Mouse (Mus musculus) heart, postnatal 4 days (tissue): ENCODE data around the gene Best2. TPM values are rescaled to one million over a fixed set of nuclear protein-coding genes. Genes with fewer than 3 reads are reported as not detected.

Experiments
- DNase-seq: peaks from one replicate; pipeline ENCODE4 v3.0.0; 2021
- microRNA-seq, 2 experiments: library from miRNA; unstranded; fragments of <30 nt; microRNA quantifications; one replicate each; pipeline ENCODE4 v1.2.0; 2021 to 2022
- total RNA-seq, 2 experiments: library from RNA; stranded (reverse); gene quantifications; 2 replicates each; pipeline ENCODE4 v1.2.3; 2021

The Best2 gene
- total RNA-seq, 2 experiments from 2014 or later = not detected

- DNase-seq = no peak
Observed at GRCm38 (mm10) chr8:84966603-84967002, 47.7 kb downstream of the Best2 start.

DNA sequence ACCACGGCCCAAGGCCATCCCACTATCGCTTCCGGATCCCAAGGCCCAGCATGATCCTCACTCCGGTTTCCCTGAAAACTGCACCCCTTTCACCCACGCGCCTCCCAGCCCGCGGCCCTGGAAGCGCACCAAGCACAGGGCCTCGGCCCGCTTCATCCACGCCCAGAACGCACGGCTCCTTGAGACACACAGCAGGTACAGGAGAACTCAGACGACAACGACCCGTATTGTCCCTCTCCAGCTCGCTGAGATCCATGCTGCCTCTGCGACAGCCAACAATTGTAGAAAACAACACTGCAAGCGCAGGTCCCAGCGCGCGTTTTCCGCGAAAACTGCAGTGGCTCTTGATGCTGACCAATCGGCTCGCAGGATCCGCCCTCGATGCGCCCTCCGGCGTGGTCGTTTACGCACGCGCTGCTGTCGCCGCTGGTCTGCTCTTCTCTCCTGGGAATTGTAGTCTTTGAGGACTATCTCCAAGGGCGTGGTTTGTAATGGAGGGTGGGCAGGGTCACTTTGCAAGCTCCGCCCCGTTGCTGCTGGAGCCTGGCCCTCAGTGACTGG, 48.5 kb downstream of the Best2 start:
- peak; percentile 93 for DNase-seq

DNA sequence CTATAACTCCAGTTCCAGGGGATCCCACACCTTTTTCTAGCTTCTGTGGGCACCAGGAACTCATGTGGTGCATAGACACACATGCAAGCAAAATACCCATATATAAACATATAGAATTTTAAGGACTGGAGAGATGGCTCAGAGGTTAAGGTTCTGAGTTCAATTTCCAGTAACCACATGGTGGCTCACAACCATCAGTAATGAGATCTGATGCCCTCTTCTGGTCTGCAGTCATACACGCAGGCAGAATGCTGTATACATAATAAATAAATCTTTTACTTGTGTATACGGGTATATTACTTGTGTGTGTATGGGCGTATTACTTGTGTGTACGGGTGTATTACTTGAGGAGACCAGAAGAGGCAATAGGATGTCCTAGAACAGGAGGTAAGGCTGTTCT, 50.4 kb downstream of the Best2 start:
- DNase-seq = no peak

- peak; percentile 50 for DNase-seq
Observed at GRCm38 (mm10) chr8:84959811-84960210, 54.5 kb downstream of the Best2 start.

Small RNA genes lying within 50 kb of the gene (microRNA-seq; reads per million reads assigned to microRNA genes)
- 2.8 to 2.9 reads per million in 2 experiments for gene Mir7070

Other genes with a start within 250 kb of the Best2 start
- gene Nfix, start 214.2 kb downstream of the Best2 start, total RNA-seq = 100 to 1,000 TPM; 189 to 211 TPM
- 1 to 10 TPM; 3.4 to 3.6 TPM for gene Dand5, start 191.7 kb downstream of the Best2 start, total RNA-seq
- 10 to 100 TPM; 24.2 to 26.2 TPM for gene Gadd45gip1, start 183.0 kb downstream of the Best2 start, total RNA-seq
- gene Rad23a, start 173.9 kb downstream of the Best2 start, total RNA-seq = 10 to 100 TPM; 90.9 to 91.8 TPM
- 100 to 1,000 TPM; 320 to 358 TPM for gene Calr, start 167.6 kb downstream of the Best2 start, total RNA-seq
- gene Farsa, start 157.5 kb downstream of the Best2 start, total RNA-seq = 10 to 100 TPM; 36.3 to 37.0 TPM
- 10 to 100 TPM; 10.5 to 12.7 TPM for gene Syce2, start 142.4 kb downstream of the Best2 start, total RNA-seq
- 10 to 100 TPM; 29.7 to 33.0 TPM for gene Gcdh, start 120.6 kb downstream of the Best2 start, total RNA-seq
- under 1 TPM in 1 of 2 experiments, not detected in 1; 0.23 TPM for gene Klf1, start 112.6 kb downstream of the Best2 start, total RNA-seq
- gene Dnase2a, start 106.0 kb downstream of the Best2 start, total RNA-seq = 1 to 10 TPM; 6.0 to 7.1 TPM
- gene Mast1, start 77.2 kb downstream of the Best2 start, total RNA-seq = under 1 TPM; 0.09 to 0.24 TPM
- gene Rtbdn, start 67.5 kb downstream of the Best2 start, total RNA-seq = not detected
- 1 to 10 TPM in 1 of 2 experiments, not detected in 1; 1.5 TPM for gene Gm49661, start 45.1 kb downstream of the Best2 start, total RNA-seq
- gene Prdx2, start 44.9 kb downstream of the Best2 start, total RNA-seq = 100 to 1,000 TPM; 678 to 716 TPM
- 10 to 100 TPM; 61.8 to 69.1 TPM for gene Rnaseh2a, start 44.8 kb downstream of the Best2 start, total RNA-seq
- 10 to 100 TPM; 12.3 to 12.4 TPM for gene Junb, start 35.8 kb downstream of the Best2 start, total RNA-seq
- 1 to 10 TPM; 2.2 to 2.6 TPM for gene Hook2, start 23.9 kb downstream of the Best2 start, total RNA-seq
- gene Asna1, start 10.8 kb upstream of the Best2 start, total RNA-seq = 10 to 100 TPM; 82.3 to 85.2 TPM
- gene Trir, start 12.3 kb upstream of the Best2 start, total RNA-seq = 100 to 1,000 TPM; 132 to 133 TPM
- 10 to 100 TPM; 36.4 to 41.0 TPM for gene Tnpo2, start 22.4 kb upstream of the Best2 start, total RNA-seq
- gene Fbxw9, start 45.5 kb upstream of the Best2 start, total RNA-seq = 10 to 100 TPM; 14.1 to 15.1 TPM
- not detected for gene Gm5741, start 53.5 kb upstream of the Best2 start, total RNA-seq
- gene Dhps, start 57.2 kb upstream of the Best2 start, total RNA-seq = 10 to 100 TPM; 40.0 to 40.5 TPM
- gene Wdr83os, start 66.2 kb upstream of the Best2 start, total RNA-seq = 10 to 100 TPM; 52.4 to 61.0 TPM
- gene Wdr83, start 66.8 kb upstream of the Best2 start, total RNA-seq = 10 to 100 TPM; 22.7 to 28.9 TPM
- 10 to 100 TPM; 26.5 to 29.9 TPM for gene Man2b1, start 68.7 kb upstream of the Best2 start, total RNA-seq
- 1 to 10 TPM; 1.5 to 2.0 TPM for gene Zfp791, start 108.6 kb upstream of the Best2 start, total RNA-seq
- gene Cks1brt, start 137.4 kb upstream of the Best2 start, total RNA-seq = not detected
- not detected for gene Olfr371, start 211.5 kb upstream of the Best2 start, total RNA-seq